Mouse (Mus musculus) kidney, postnatal 0 days (tissue): Measurements from ENCODE around the gene Rhov. TPM values are rescaled to one million over a fixed set of nuclear protein-coding genes. Genes with fewer than 3 reads are reported as not detected.
A peak's percentile ranks its signal among the peaks of the same experiment; 100 is the strongest.

Experiments
- ATAC-seq: fragments of 200-750 bp; cut with Nextera tagmentation; replicated peaks from 2 replicates; pipeline ENCODE4 v1.8.0; 2017; ENCODE audit warnings: low read depth, moderate number of reproducible peaks, moderate TSS enrichment, moderate library complexity; ENCODE audit not compliant: low FRiP score
- DNase-seq: peaks from one replicate; pipeline ENCODE4 v3.0.0-alpha.2; 2016; ENCODE audit warnings: low spot score
- H3K27ac ChIP-seq: fragments of 300-500 bp; sonication (generic); 2 replicates; pipeline ENCODE4 v1.5.1; 2014; ENCODE audit warnings: mild to moderate bottlenecking
- H3K27me3 ChIP-seq: fragments of 300-500 bp; sonication (generic); 2 replicates; pipeline ENCODE4 v1.6.1; 2014; ENCODE audit warnings: low read length, mixed read lengths; ENCODE audit not compliant: insufficient read depth
- H3K36me3 ChIP-seq: fragments of 300-500 bp; sonication (generic); 2 replicates; pipeline ENCODE4 v1.6.1; 2014; ENCODE audit warnings: low read length, mixed read lengths; ENCODE audit not compliant: insufficient read depth
- H3K4me1 ChIP-seq: fragments of 300-500 bp; sonication (generic); replicated peaks from 2 replicates; pipeline ENCODE4 v1.6.1; 2014; ENCODE audit warnings: antibody characterized with exemption, low read length, mixed read lengths; ENCODE audit not compliant: insufficient read depth
- H3K4me2 ChIP-seq: fragments of 300-500 bp; sonication (generic); 2 replicates; pipeline ENCODE4 v1.6.1; 2014; ENCODE audit warnings: mild to moderate bottlenecking, low read length, moderate library complexity, mixed read lengths
- H3K4me3 ChIP-seq: fragments of 300-500 bp; sonication (generic); replicated peaks from 2 replicates; pipeline ENCODE4 v1.5.1; 2014; ENCODE audit warnings: low read depth, low read length
- H3K9ac ChIP-seq: fragments of 300-500 bp; sonication (generic); 2 replicates; pipeline ENCODE4 v1.6.1; 2014; ENCODE audit warnings: low read depth, low read length
- H3K9me3 ChIP-seq: fragments of 300-500 bp; sonication (generic); replicated peaks from 2 replicates; pipeline ENCODE4 v1.6.1; 2016; ENCODE audit warnings: low read length, inconsistent platforms, mixed read lengths
- CTCF ChIP-seq: IDR thresholded peaks from 2 replicates; pipeline ENCODE4 v1.5.1; 2016; ENCODE audit warnings: antibody characterized with exemption, low read depth, mild to moderate bottlenecking, moderate library complexity
- WGBS: fragments of 180-500 bp; shearing (Covaris S2); extraction: QIAGEN DNeasy Blood & Tissue Kit; methylation state at CpG from one replicate; pipeline ENCODE4 v1.1.7; 2014; 5-methylcytosine and 5-hydroxymethylcytosine counted together
- polyA plus RNA-seq: library from polyadenylated mRNA; unstranded; fragments of >200 nt; fragmentation: Nextera tagmentation; extraction: Ambion mirVana; gene quantifications from 2 replicates; pipeline ENCODE4 v1.2.1, GENCODE M21; 2015

The Rhov gene
- polyA plus RNA-seq, 1 experiment from 2014 or later: 3.5 TPM

- no peak for DNase-seq
- Histone ChIP-seq H3K27ac (no peak overlapping the region), H3K36me3 (peaks cover 57% of the 10 kb centered on the region), H3K4me1 (0 out of 2 replicates have a peak, but pooled peaks cover 4% of the 10 kb centered on the region), H3K4me3 (no peak overlapping the region), H3K9me3 (no peaks in the 10 kb centered on the region), H3K27me3 (no peaks in the 10 kb centered on the region), H3K9ac (no peak overlapping the region), H3K4me2 (no peak overlapping the region)
- 96% methylated on average over 17 of the region's 17 CpGs for WGBS
- ATAC-seq: no peak
- TF ChIP-seq CTCF: no peak
Measured at GRCm38 (mm10) chr2:119293311-119293710, 22.2 kb upstream of the Rhov start.

DNA sequence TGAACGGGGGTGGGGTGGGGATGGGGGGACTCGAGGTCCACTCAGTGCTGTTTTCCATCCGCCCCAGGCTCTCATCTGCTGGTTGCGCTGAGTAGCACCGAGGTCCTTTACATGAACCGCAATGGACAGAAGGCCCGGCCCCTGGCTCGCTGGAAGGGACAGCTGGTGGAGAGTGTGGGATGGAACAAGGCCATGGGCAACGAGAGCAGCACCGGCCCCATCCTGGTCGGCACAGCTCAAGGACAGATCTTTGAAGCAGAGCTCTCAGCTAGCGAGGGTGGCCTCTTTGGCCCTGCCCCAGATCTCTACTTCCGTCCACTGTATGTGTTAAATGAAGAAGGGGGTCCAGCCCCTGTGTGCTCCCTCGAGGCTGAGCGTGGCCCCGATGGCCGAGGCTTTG lies 21.8 kb upstream of the Rhov start:
- H3K4me3 ChIP-seq: no peak overlapping the region
- H3K36me3 ChIP-seq: peaks cover 57% of the 10 kb centered on the region
- no peak for TF ChIP-seq CTCF
- no peak overlapping the region for H3K9ac ChIP-seq
- 0 out of 2 replicates have a peak, but pooled peaks cover 4% of the 10 kb centered on the region for H3K4me1 ChIP-seq
- DNase-seq (no peak), ATAC-seq (no peak)
- 93% methylated on average over 17 of the region's 17 CpGs for WGBS
- no peak overlapping the region for H3K27ac ChIP-seq
- no peaks in the 10 kb centered on the region for H3K9me3 ChIP-seq
- H3K27me3 ChIP-seq: no peaks in the 10 kb centered on the region
- no peak overlapping the region for H3K4me2 ChIP-seq

- WGBS: 92% methylated on average over 5 of the region's 5 CpGs
- no peaks in the 10 kb centered on the region for H3K27me3 ChIP-seq
- H3K36me3 ChIP-seq: peaks cover 52% of the 10 kb centered on the region
- no peaks in the 10 kb centered on the region for H3K9me3 ChIP-seq
- DNase-seq (no peak), ATAC-seq (no peak)
- 0 out of 2 replicates have a peak, but pooled peaks cover 4% of the 10 kb centered on the region for H3K4me1 ChIP-seq
- no peak overlapping the region for H3K4me2 ChIP-seq
- no peak overlapping the region for H3K27ac ChIP-seq
- no peak overlapping the region for H3K9ac ChIP-seq
- no peak for TF ChIP-seq CTCF
- no peak overlapping the region for H3K4me3 ChIP-seq
Measured at GRCm38 (mm10) chr2:119292281-119292680, 21.2 kb upstream of the Rhov start.

DNA sequence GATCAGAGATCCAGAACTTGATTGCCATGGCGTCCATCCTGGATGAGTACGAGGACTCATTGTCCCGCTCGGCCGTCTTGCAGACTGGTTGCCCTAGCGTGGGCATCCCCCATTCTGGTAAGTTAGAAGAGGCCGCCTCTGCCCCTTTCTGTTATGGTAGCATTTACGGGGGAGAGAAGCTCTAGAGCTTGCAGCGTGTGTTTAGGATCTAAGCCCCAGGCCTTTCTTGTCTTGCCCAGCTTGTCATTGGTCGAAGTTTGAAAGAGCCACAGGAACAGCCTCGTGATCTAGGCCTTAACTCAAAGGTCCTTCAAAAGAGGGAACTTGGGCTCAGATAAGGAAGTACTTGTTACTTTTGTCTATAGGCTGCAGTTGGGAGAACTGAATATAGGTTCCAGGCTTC lies 17.9 kb upstream of the Rhov start:
- Histone ChIP-seq H3K27me3 (no peaks in the 10 kb centered on the region), H3K4me3 (peak overlapping the region; percentile 47), H3K9ac (peak overlapping the region; percentile 51), H3K4me2 (peak overlapping the region; percentile 56), H3K9me3 (no peaks in the 10 kb centered on the region), H3K36me3 (peaks cover 30% of the 10 kb centered on the region), H3K4me1 (0 out of 2 replicates have a peak, but pooled peaks cover 4% of the 10 kb centered on the region), H3K27ac (peak overlapping the region; percentile 5; the same call in 1 of the 2 replicates)
- 1% methylated on average over 11 of the region's 11 CpGs for WGBS
- DNase-seq (peak; percentile 36), ATAC-seq (0 out of 2 replicates have a peak, but pooled peaks have one; percentile 3)
- TF ChIP-seq CTCF: no peak

GRCm38 (mm10) chr2:119288270-119288882 lies 17.3 kb upstream of the Rhov start, which contains the start of gene Vps18:
Gene Vps18, plus strand, starts transcription at chr2:119288740.
- DNase-seq: peak; percentile 98
- Histone ChIP-seq H3K27me3 (no peaks in the 10 kb centered on the region), H3K4me1 (0 out of 2 replicates have a peak, but pooled peaks cover 4% of the 10 kb centered on the region), H3K9me3 (no peaks in the 10 kb centered on the region), H3K9ac (peak within 1 kb of the TSS; percentile 51), H3K4me2 (peak within 1 kb of the TSS; percentile 56), H3K36me3 (peaks cover 24% of the 10 kb centered on the region), H3K4me3 (peak within 1 kb of the TSS; percentile 47), H3K27ac (peak within 1 kb of the TSS; percentile 5; the same call in 1 of the 2 replicates)
- peak; percentile 93 for ATAC-seq
- under 1% methylated on average over 31 of the region's 31 CpGs for WGBS
- TF ChIP-seq CTCF: peak; percentile 100

DNA sequence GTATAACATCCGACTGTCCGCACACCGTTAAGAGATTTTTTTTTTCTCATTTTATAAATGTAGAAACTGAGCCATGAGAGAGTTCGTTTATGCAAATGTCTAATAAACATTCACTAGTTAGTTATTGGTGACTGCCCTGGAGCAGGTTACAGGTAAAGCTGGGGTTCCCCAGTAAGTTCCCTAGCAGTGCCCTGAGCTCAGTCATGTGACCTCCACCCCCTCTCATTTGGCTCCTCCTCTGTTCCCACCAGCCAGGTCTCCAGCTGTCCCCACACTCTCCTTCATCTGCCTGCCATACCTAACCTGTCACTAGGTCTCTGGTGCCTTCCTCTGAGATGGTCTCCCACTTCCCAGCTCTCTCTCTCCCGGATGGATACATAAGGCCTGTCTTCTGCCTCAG lies 16.3 kb upstream of the Rhov start:
- 87% methylated on average over 5 of the region's 5 CpGs for WGBS
- Histone ChIP-seq H3K9me3 (no peaks in the 10 kb centered on the region), H3K36me3 (0 out of 2 replicates have a peak, but pooled peaks cover 15% of the 10 kb centered on the region), H3K4me2 (no peak overlapping the region), H3K27me3 (no peaks in the 10 kb centered on the region), H3K4me3 (no peak overlapping the region), H3K4me1 (0 out of 2 replicates have a peak, but pooled peaks cover 4% of the 10 kb centered on the region), H3K27ac (no peak overlapping the region), H3K9ac (no peak overlapping the region)
- ATAC-seq: no peak
- DNase-seq: no peak
- TF ChIP-seq CTCF: no peak
